Mouse (Mus musculus): ENCODE data around the gene Smarca2. TPM values are rescaled to one million over a fixed set of nuclear protein-coding genes. Genes with fewer than 3 reads are reported as not detected.
"Not testable (repeated sequence)": the region's sequence is repeated elsewhere in the genome, so short reads cannot be mapped to it uniquely, and the experiment has no call there.

The Smarca2 gene
- polyA plus RNA-seq, 1 experiment from 2014 or later, result 66.1 TPM

DNA sequence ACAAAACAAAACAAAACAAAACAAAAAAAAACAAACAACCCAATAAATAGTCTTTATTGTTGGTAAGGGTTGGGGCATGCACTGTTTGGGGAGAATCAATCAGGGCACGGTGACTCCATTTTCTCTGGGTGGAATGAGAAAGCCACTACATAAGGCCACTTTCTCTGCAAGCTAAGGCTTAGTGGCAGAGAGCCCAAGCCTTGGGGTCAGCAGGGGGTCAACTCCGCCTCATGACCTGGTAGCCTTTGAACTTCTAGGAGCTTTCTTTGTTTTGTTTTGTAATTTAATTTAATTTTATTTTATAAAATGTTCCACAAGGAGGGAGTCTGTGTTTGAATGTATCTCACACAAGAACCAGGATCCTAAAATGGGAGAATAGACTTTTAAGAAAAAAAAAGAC is 128.2 kb downstream of the Smarca2 start:
- 73% methylated on average over 2 of the region's 2 CpGs for WGBS
- H3K4me3 ChIP-seq (ENCODE audit: low read depth, low read length), result no peak overlapping the region
- H3K27ac ChIP-seq (ENCODE audit: low read length), result no peak overlapping the region
- H3K4me1 ChIP-seq (ENCODE audit: control insufficient read depth, insufficient read depth, low read length), result 0 out of 2 replicates have a peak, but pooled peaks cover 9% of the 10 kb centered on the region
- H3K27me3 ChIP-seq (ENCODE audit: control insufficient read depth, insufficient read depth, low read length), result no peaks in the 10 kb centered on the region
- no peak for ATAC-seq (ENCODE audit: insufficient number of reproducible peaks, insufficient read depth, low FRiP score, low read depth)
- no peak overlapping the region for H3K9ac ChIP-seq (replicated peaks; ENCODE audit: low read depth, low read length)
- H3K4me2 ChIP-seq (replicated peaks; ENCODE audit: low read depth, low read length), result no peak overlapping the region
- H3K9me3 ChIP-seq (ENCODE audit: control insufficient read depth, low read depth, low read length), result no peaks in the 10 kb centered on the region
- no peaks in the 10 kb centered on the region for H3K36me3 ChIP-seq (ENCODE audit: control insufficient read depth, insufficient read depth, low read length)

DNA sequence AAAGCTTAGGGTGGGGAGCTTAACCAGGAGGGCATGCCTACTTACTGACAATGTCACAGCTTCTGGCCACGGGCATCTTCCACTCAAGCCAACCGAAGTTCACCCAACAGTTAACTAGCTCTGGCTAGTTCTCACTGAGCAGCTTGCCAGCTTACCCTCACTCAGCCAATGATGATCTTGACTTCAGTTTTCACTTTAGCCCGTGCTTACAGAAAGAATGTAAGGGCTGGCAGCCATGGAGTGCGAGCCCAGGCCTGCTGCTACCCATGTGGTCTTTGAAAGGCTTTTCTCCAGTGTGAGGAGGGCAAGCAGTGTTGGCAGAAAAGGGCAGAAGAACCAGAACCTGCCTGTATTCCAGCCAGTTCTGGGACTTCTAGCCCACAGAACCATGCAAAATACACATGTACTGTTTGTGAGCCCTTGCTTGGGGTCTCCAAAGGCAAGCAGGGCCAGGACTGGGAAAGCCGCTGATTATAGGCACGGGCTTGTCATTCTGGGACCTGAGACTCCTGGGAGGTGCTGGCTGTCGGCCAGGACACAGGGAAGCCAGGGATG is 128.8 kb downstream of the Smarca2 start:
- H3K4me2 ChIP-seq (replicated peaks; ENCODE audit: low read depth, low read length), result no peak overlapping the region
- 0 out of 2 replicates have a peak, but pooled peaks cover 9% of the 10 kb centered on the region for H3K4me1 ChIP-seq (ENCODE audit: control insufficient read depth, insufficient read depth, low read length)
- H3K36me3 ChIP-seq (ENCODE audit: control insufficient read depth, insufficient read depth, low read length), result no peaks in the 10 kb centered on the region
- H3K4me3 ChIP-seq (ENCODE audit: low read depth, low read length), result no peak overlapping the region
- ATAC-seq (ENCODE audit: insufficient number of reproducible peaks, insufficient read depth, low FRiP score, low read depth), result no peak
- WGBS, result 66% methylated on average over 7 of the region's 7 CpGs
- H3K27me3 ChIP-seq (ENCODE audit: control insufficient read depth, insufficient read depth, low read length), result no peaks in the 10 kb centered on the region
- H3K9me3 ChIP-seq (ENCODE audit: control insufficient read depth, low read depth, low read length), result no peaks in the 10 kb centered on the region
- H3K27ac ChIP-seq (ENCODE audit: low read length), result no peak overlapping the region
- no peak overlapping the region for H3K9ac ChIP-seq (replicated peaks; ENCODE audit: low read depth, low read length)

- Histone ChIP-seq H3K4me2 (replicated peaks; ENCODE audit: low read depth, low read length) (no peak overlapping the region), H3K36me3 (ENCODE audit: control insufficient read depth, insufficient read depth, low read length) (no peaks in the 10 kb centered on the region), H3K27me3 (ENCODE audit: control insufficient read depth, insufficient read depth, low read length) (no peaks in the 10 kb centered on the region), H3K4me1 (ENCODE audit: control insufficient read depth, insufficient read depth, low read length) (0 out of 2 replicates have a peak, but pooled peaks cover 9% of the 10 kb centered on the region), H3K9me3 (ENCODE audit: control insufficient read depth, low read depth, low read length) (no peaks in the 10 kb centered on the region), H3K4me3 (ENCODE audit: low read depth, low read length) (no peak overlapping the region), H3K9ac (replicated peaks; ENCODE audit: low read depth, low read length) (no peak overlapping the region), H3K27ac (ENCODE audit: low read length) (no peak overlapping the region)
- no peak for ATAC-seq (ENCODE audit: insufficient number of reproducible peaks, insufficient read depth, low FRiP score, low read depth)
- WGBS, result 65% methylated on average over 10 of the region's 10 CpGs
Measured at GRCm38 (mm10) chr19:26734704-26735109, 129.9 kb downstream of the Smarca2 start.

DNA sequence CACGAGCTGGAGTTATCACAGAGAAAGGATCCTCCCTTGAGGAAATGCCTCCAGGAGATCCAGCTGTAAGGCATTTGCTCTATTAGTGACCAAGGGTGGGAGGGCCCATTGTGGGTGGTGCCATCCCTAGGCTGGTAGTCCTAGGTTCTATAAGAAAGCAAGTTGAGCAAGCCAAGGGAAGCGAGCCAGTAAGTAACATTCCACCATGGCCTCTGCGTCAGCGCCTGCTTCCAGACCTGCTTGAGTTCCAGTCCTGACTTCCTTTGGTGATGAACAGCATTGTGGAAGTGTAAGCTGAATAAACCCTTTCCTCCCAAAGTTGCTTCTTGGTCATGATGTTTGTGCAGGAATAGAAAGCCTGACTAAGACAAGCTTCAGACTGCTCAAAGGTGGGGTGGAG is 140.2 kb downstream of the Smarca2 start:
- H3K4me3 ChIP-seq (ENCODE audit: low read depth, low read length); H3K27ac ChIP-seq (ENCODE audit: low read length); H3K27me3 ChIP-seq (ENCODE audit: control insufficient read depth, insufficient read depth, low read length); H3K4me2 ChIP-seq (replicated peaks; ENCODE audit: low read depth, low read length); H3K36me3 ChIP-seq (ENCODE audit: control insufficient read depth, insufficient read depth, low read length); ATAC-seq (ENCODE audit: insufficient number of reproducible peaks, insufficient read depth, low FRiP score, low read depth); H3K9ac ChIP-seq (replicated peaks; ENCODE audit: low read depth, low read length); H3K9me3 ChIP-seq (ENCODE audit: control insufficient read depth, low read depth, low read length): not testable (repeated sequence)
- peaks cover 13% of the 10 kb centered on the region; the same call in 1 of the 2 replicates for H3K4me1 ChIP-seq (ENCODE audit: control insufficient read depth, insufficient read depth, low read length)
- WGBS, result 91% methylated on average over 4 of the region's 4 CpGs

GRCm38 (mm10) chr19:26745567-26745966 is 140.7 kb downstream of the Smarca2 start:
- no peaks in the 10 kb centered on the region for H3K9me3 ChIP-seq (ENCODE audit: control insufficient read depth, low read depth, low read length)
- 77% methylated on average over 7 of the region's 7 CpGs for WGBS
- no peaks in the 10 kb centered on the region for H3K27me3 ChIP-seq (ENCODE audit: control insufficient read depth, insufficient read depth, low read length)
- no peak overlapping the region for H3K27ac ChIP-seq (ENCODE audit: low read length)
- H3K9ac ChIP-seq (replicated peaks; ENCODE audit: low read depth, low read length), result no peak overlapping the region
- no peak overlapping the region for H3K4me3 ChIP-seq (ENCODE audit: low read depth, low read length)
- H3K36me3 ChIP-seq (ENCODE audit: control insufficient read depth, insufficient read depth, low read length), result no peaks in the 10 kb centered on the region
- peaks cover 13% of the 10 kb centered on the region; the same call in 1 of the 2 replicates for H3K4me1 ChIP-seq (ENCODE audit: control insufficient read depth, insufficient read depth, low read length)
- no peak overlapping the region for H3K4me2 ChIP-seq (replicated peaks; ENCODE audit: low read depth, low read length)
- ATAC-seq (ENCODE audit: insufficient number of reproducible peaks, insufficient read depth, low FRiP score, low read depth), result no peak

GRCm38 (mm10) chr19:26746290-26746689 is 141.4 kb downstream of the Smarca2 start:
- H3K4me2 ChIP-seq (replicated peaks; ENCODE audit: low read depth, low read length), result peak overlapping the region; percentile 74

DNA sequence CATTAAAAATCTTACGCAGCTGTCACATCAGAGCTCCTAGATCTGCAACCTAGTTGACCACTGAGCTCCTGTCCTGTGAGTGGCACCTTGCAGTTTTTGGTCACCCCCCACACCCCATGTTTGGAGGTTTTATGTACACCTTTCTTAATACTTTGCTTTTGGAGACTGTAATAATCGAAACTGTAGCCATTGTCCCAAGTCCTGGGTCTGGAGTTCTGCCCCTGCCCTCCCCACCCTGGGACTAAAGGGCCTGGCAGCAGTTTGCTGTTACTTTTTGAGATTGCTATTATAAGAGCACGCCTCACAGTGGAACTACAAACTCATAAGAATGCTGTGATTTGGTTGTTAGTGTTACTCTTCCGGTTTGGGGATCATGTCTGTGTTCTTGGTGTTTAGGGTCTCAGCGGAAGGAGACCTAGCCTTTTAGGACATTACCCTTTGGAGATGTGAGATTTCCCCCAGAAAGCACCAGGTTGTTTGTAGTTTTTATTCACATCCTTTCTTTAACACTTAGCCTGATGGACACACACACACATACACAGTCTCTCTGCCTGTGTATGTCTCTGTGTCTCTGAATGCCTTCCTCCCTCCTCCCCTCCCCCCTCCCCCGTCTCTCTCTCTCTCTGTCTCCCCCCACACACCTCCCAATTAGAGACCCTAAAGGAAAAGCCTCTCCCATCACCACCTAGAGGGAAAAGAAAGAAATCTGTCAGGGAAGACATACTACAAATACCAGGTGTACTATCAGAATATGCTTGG is 142.0 kb downstream of the Smarca2 start:
- Histone ChIP-seq H3K27ac (ENCODE audit: low read length) (peak overlapping the region; percentile 99), H3K4me3 (ENCODE audit: low read depth, low read length) (peak overlapping the region; percentile 50), H3K4me2 (replicated peaks; ENCODE audit: low read depth, low read length) (peak overlapping the region; percentile 74), H3K9me3 (ENCODE audit: control insufficient read depth, low read depth, low read length) (no peaks in the 10 kb centered on the region), H3K36me3 (ENCODE audit: control insufficient read depth, insufficient read depth, low read length) (peaks cover 1% of the 10 kb centered on the region; the same call in 1 of the 2 replicates), H3K4me1 (ENCODE audit: control insufficient read depth, insufficient read depth, low read length) (peaks cover 13% of the 10 kb centered on the region; the same call in 1 of the 2 replicates), H3K27me3 (ENCODE audit: control insufficient read depth, insufficient read depth, low read length) (no peaks in the 10 kb centered on the region), H3K9ac (replicated peaks; ENCODE audit: low read depth, low read length) (peak overlapping the region; percentile 60)
- no peak for ATAC-seq (ENCODE audit: insufficient number of reproducible peaks, insufficient read depth, low FRiP score, low read depth)
- WGBS, result 41% methylated on average over 6 of the region's 6 CpGs

More at GRCm38 (mm10) chr19:26746290-26746689, 141.4 kb downstream of the Smarca2 start:
- no peaks in the 10 kb centered on the region for H3K36me3 ChIP-seq (ENCODE audit: control insufficient read depth, insufficient read depth, low read length)
- H3K27me3 ChIP-seq (ENCODE audit: control insufficient read depth, insufficient read depth, low read length), result no peaks in the 10 kb centered on the region
- peaks cover 13% of the 10 kb centered on the region; the same call in 1 of the 2 replicates for H3K4me1 ChIP-seq (ENCODE audit: control insufficient read depth, insufficient read depth, low read length)
- H3K27ac ChIP-seq (ENCODE audit: low read length), result peak overlapping the region; percentile 99; the same call in 1 of the 2 replicates
- no peak overlapping the region for H3K4me3 ChIP-seq (ENCODE audit: low read depth, low read length)
- H3K9me3 ChIP-seq (ENCODE audit: control insufficient read depth, low read depth, low read length), result no peaks in the 10 kb centered on the region
- H3K9ac ChIP-seq (replicated peaks; ENCODE audit: low read depth, low read length), result no peak overlapping the region
- WGBS, result 82% methylated on average over 10 of the region's 10 CpGs
- no peak for ATAC-seq (ENCODE audit: insufficient number of reproducible peaks, insufficient read depth, low FRiP score, low read depth)

GRCm38 (mm10) chr19:26747571-26748539 is 143.0 kb downstream of the Smarca2 start:
- Histone ChIP-seq H3K36me3 (ENCODE audit: control insufficient read depth, insufficient read depth, low read length) (peaks cover 2% of the 10 kb centered on the region; the same call in 1 of the 2 replicates), H3K27me3 (ENCODE audit: control insufficient read depth, insufficient read depth, low read length) (no peaks in the 10 kb centered on the region), H3K27ac (ENCODE audit: low read length) (peak overlapping the region; percentile 99), H3K9ac (replicated peaks; ENCODE audit: low read depth, low read length) (peak overlapping the region; percentile 60), H3K9me3 (ENCODE audit: control insufficient read depth, low read depth, low read length) (no peaks in the 10 kb centered on the region), H3K4me2 (replicated peaks; ENCODE audit: low read depth, low read length) (peak overlapping the region; percentile 74), H3K4me1 (ENCODE audit: control insufficient read depth, insufficient read depth, low read length) (peaks cover 18% of the 10 kb centered on the region; the same call in 1 of the 2 replicates), H3K4me3 (ENCODE audit: low read depth, low read length) (peak overlapping the region; percentile 50)
- under 1% methylated on average over 36 of the region's 36 CpGs for WGBS
- peak; percentile 81 for ATAC-seq (ENCODE audit: insufficient number of reproducible peaks, insufficient read depth, low FRiP score, low read depth)

Data from stomach, embryonic 14.5 days (tissue).